Mouse (Mus musculus) kidney, postnatal 0 days (tissue): ENCODE measurements around the gene Zbed4. TPM values are rescaled to one million over a fixed set of nuclear protein-coding genes. Genes with fewer than 3 reads are reported as not detected.
"Not testable (repeated sequence)": the region's sequence is repeated elsewhere in the genome, so short reads cannot be mapped to it uniquely, and the experiment has no call there.

Experiments
- ATAC-seq: fragments of 200-750 bp; cut with Nextera tagmentation; replicated peaks from 2 replicates; pipeline ENCODE4 v1.8.0; 2017; ENCODE audit warnings: low read depth, moderate number of reproducible peaks, moderate TSS enrichment, moderate library complexity; ENCODE audit not compliant: low FRiP score
- DNase-seq: peaks from one replicate; pipeline ENCODE4 v3.0.0-alpha.2; 2016; ENCODE audit warnings: low spot score
- H3K27ac ChIP-seq: fragments of 300-500 bp; sonication (generic); 2 replicates; pipeline ENCODE4 v1.5.1; 2014; ENCODE audit warnings: mild to moderate bottlenecking
- H3K27me3 ChIP-seq: fragments of 300-500 bp; sonication (generic); 2 replicates; pipeline ENCODE4 v1.6.1; 2014; ENCODE audit warnings: low read length, mixed read lengths; ENCODE audit not compliant: insufficient read depth
- H3K36me3 ChIP-seq: fragments of 300-500 bp; sonication (generic); 2 replicates; pipeline ENCODE4 v1.6.1; 2014; ENCODE audit warnings: low read length, mixed read lengths; ENCODE audit not compliant: insufficient read depth
- H3K4me1 ChIP-seq: fragments of 300-500 bp; sonication (generic); replicated peaks from 2 replicates; pipeline ENCODE4 v1.6.1; 2014; ENCODE audit warnings: antibody characterized with exemption, low read length, mixed read lengths; ENCODE audit not compliant: insufficient read depth
- H3K4me2 ChIP-seq: fragments of 300-500 bp; sonication (generic); 2 replicates; pipeline ENCODE4 v1.6.1; 2014; ENCODE audit warnings: mild to moderate bottlenecking, low read length, moderate library complexity, mixed read lengths
- H3K4me3 ChIP-seq: fragments of 300-500 bp; sonication (generic); replicated peaks from 2 replicates; pipeline ENCODE4 v1.5.1; 2014; ENCODE audit warnings: low read depth, low read length
- H3K9ac ChIP-seq: fragments of 300-500 bp; sonication (generic); 2 replicates; pipeline ENCODE4 v1.6.1; 2014; ENCODE audit warnings: low read depth, low read length
- H3K9me3 ChIP-seq: fragments of 300-500 bp; sonication (generic); replicated peaks from 2 replicates; pipeline ENCODE4 v1.6.1; 2016; ENCODE audit warnings: low read length, inconsistent platforms, mixed read lengths
- CTCF ChIP-seq: IDR thresholded peaks from 2 replicates; pipeline ENCODE4 v1.5.1; 2016; ENCODE audit warnings: antibody characterized with exemption, low read depth, mild to moderate bottlenecking, moderate library complexity
- WGBS: fragments of 180-500 bp; shearing (Covaris S2); extraction: QIAGEN DNeasy Blood & Tissue Kit; methylation state at CpG from one replicate; pipeline ENCODE4 v1.1.7; 2014; 5-methylcytosine and 5-hydroxymethylcytosine counted together
- polyA plus RNA-seq: library from polyadenylated mRNA; unstranded; fragments of >200 nt; fragmentation: Nextera tagmentation; extraction: Ambion mirVana; gene quantifications from 2 replicates; pipeline ENCODE4 v1.2.1, GENCODE M21; 2015

Zbed4 gene
- polyA plus RNA-seq, 1 experiment from 2014 or later, result 11.8 TPM

DNA sequence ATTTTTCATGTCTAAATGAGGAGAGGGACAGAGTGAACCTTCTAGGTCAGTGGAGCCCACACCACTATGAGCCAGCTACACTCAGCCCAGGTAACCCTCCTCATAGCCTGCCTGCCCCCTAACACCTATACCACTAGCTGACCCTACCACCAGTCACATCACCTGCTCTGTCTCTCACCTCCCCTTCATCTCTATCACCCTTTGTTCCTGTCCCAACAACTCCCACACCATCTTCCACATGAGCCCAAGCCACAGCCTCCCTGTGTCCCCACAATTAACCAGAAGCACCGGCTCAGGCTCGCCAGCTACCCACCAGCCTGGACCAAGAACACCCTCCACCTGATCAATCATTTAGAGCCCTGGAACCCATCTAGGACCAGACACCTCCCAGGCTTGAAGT is 58.9 kb downstream of the Zbed4 start:
- ATAC-seq (no peak), DNase-seq (no peak)
- Histone ChIP-seq H3K4me2 (no peak overlapping the region), H3K9me3 (no peaks in the 10 kb centered on the region), H3K36me3 (peaks cover 14% of the 10 kb centered on the region; the same call in 1 of the 2 replicates), H3K27ac (no peak overlapping the region), H3K9ac (no peak overlapping the region), H3K27me3 (no peaks in the 10 kb centered on the region), H3K4me3 (no peak overlapping the region), H3K4me1 (no peaks in the 10 kb centered on the region)
- TF ChIP-seq CTCF, result no peak
- 86% methylated on average over 2 of the region's 2 CpGs for WGBS

DNA sequence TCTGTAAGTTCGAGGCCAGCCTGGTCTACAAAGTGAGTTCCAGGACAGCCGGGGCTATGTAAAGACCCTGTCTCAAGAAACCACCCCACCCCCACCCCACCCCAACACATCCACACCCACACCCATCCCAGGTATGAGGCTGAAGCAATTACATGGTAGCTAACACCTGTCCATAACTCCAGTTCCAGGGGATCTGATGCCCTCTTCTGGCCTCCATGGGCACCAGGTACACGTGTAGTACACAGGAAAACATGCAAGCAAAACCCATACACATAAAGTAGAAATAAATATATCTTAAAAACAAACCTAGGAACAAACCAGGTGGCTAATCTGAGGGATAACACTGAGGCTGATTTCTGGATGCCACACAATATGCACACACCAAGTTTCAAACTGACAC is 61.8 kb downstream of the Zbed4 start:
- ATAC-seq, result no peak
- no peak for DNase-seq
- no peaks in the 10 kb centered on the region for H3K9me3 ChIP-seq
- no peaks in the 10 kb centered on the region for H3K4me1 ChIP-seq
- no peak overlapping the region for H3K27ac ChIP-seq
- no peak overlapping the region for H3K4me3 ChIP-seq
- WGBS, result 92% methylated on average over 3 of the region's 3 CpGs
- H3K9ac ChIP-seq, result no peak overlapping the region
- no peaks in the 10 kb centered on the region for H3K27me3 ChIP-seq
- H3K36me3 ChIP-seq, result peaks cover 6% of the 10 kb centered on the region; the same call in 1 of the 2 replicates
- peak; percentile 51 for TF ChIP-seq CTCF
- H3K4me2 ChIP-seq, result no peak overlapping the region

DNA sequence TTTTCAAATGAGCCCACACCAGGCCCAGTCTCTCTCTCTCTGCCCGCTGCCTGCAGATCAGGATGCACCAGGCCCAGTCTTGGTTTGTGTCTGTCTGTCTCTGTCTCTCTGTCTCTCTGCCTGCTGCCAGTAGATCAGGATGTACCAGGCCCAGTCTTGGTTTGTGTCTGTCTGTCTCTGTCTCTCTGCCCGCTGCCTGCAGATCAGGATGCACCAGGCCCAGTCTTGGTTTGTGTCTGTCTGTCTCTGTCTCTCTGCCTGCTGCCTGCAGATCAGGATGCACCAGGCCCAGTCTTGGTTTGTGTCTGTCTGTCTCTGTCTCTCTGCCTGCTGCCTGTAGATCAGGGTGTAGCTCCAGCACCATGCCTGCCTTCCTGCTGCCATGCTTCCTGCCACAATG is 62.4 kb downstream of the Zbed4 start:
- ATAC-seq, H3K27me3 ChIP-seq, H3K4me1 ChIP-seq, H3K4me3 ChIP-seq, H3K27ac ChIP-seq, DNase-seq, H3K4me2 ChIP-seq, H3K36me3 ChIP-seq, H3K9ac ChIP-seq, H3K9me3 ChIP-seq: not testable (repeated sequence)
- WGBS, result 96% methylated on average over 2 of the region's 2 CpGs

DNA sequence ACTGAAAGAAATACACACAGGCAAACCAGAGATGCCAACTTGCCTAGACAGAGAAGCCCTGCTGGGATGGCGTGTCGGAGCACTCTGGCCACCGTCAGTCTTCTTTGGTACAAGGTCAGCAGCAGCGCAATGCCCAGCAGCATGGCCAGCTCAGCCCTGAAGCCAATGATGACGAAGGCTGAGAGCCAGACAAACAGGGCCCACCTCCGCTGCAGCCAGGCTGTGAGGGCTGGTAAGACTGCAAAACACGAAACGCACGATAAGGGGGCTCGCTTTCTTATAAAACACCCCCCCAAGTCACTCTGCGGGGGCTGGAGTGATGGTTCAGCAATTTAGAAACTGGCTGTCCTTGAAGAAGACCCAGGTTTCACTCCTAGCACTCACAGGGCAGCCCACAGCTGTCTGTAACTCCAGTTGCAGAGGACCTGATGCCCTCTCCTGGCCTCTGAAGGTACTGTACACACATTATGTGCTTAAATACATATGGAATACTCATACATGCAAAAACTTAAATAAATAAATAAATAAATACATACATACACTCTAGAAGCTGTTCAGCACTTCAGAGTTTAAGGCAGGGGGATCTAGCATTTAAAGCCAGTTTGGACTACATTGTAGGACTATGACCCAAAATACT is 63.1 kb downstream of the Zbed4 start:
- DNase-seq, result no peak

DNA sequence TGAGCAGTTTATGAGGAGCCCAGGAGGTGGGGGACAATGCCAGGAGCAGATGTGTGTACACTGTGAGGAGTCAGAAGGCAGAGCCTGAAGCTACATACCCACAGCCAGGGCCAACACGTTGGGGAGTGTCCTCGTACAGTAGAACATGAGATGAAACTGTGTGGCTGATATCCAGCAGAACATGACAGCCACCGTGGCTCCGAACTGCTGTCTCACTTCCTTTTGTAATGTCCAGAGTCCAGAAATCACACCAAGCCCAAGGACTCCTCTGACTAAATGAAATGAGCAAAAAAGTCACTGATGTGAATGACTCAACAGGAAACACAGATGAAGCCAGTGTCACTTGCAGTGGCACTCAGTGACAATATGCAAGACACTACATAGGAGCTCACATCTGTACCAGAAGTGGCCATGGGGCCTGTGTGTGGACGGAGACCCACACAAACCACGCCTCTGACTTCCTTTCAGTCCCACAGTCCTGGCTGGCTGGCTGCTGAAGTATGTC is 63.8 kb downstream of the Zbed4 start:
- no peaks in the 10 kb centered on the region for H3K27me3 ChIP-seq
- H3K9ac ChIP-seq, result no peak overlapping the region
- H3K9me3 ChIP-seq, result no peaks in the 10 kb centered on the region
- H3K4me2 ChIP-seq, result no peak overlapping the region
- DNase-seq, result no peak
- no peak overlapping the region for H3K27ac ChIP-seq
- ATAC-seq, result no peak
- H3K36me3 ChIP-seq, result peaks cover 6% of the 10 kb centered on the region; the same call in 1 of the 2 replicates
- no peak overlapping the region for H3K4me3 ChIP-seq
- WGBS, result 85% methylated on average over 6 of the region's 6 CpGs
- TF ChIP-seq CTCF, result no peak
- H3K4me1 ChIP-seq, result peaks cover 3% of the 10 kb centered on the region; the same call in 1 of the 2 replicates

More for the DNA sequence above, 63.1 kb downstream of the Zbed4 start:
- peaks cover 6% of the 10 kb centered on the region; the same call in 1 of the 2 replicates for H3K36me3 ChIP-seq
- H3K4me1 ChIP-seq, result no peaks in the 10 kb centered on the region
- ATAC-seq, result no peak
- peak; percentile 50 for TF ChIP-seq CTCF
- H3K9me3 ChIP-seq, result no peaks in the 10 kb centered on the region
- no peak overlapping the region for H3K9ac ChIP-seq
- no peak overlapping the region for H3K27ac ChIP-seq
- no peak overlapping the region for H3K4me2 ChIP-seq
- 96% methylated on average over 11 of the region's 11 CpGs for WGBS
- H3K4me3 ChIP-seq, result no peak overlapping the region
- no peaks in the 10 kb centered on the region for H3K27me3 ChIP-seq

DNA sequence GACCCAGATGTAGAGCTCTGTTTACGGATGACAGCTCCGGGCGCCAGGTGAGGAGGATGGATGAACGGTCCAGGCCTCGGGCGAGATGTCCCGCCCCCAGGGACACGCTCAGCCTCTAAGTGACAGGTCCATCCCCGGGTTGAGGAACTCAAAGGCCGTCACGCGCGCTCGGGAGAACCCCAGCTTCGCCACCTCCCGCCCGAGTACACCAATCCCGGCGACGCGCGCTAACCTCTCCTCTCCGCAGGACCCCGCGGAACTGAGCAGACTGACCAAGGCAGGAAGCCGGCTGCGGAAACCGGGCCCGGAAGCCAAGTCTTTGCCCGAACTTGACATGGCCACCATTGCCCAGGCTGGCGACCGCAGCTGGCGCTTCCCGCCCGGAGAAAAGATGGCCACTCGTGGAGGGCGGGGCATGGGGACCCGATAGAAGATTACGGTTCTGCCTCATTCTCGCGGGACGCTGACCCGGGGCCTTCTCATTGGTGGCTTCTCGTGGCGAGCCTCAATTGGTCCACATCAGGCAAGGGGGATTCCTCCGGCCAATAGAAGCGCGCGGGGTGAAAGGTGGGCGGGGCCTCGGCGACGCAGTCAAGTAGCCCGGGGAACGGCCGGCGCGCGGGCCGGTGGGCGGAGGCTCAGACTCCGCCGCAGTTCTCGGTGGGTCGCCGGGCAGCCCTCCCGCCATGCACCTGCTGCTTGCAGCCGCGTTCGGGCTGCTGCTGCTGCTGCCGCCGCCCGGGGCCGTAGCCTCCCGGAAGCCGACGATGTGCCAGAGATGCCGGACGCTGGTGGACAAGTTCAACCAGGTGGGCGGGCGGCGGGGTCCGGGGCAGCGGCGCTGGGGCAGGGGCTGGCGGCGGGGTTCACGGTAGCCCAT is 67.8 kb downstream of the Zbed4 start, which contains the start of the genes Alg12 and Creld2:
Alg12 (minus strand) TSS at position 293 of the 880 bp plus-strand sequence.
Creld2 (plus strand) TSS at position 621 of the 880 bp plus-strand sequence.
- DNase-seq, result peak; percentile 99
- H3K4me1 ChIP-seq, result peaks cover 8% of the 10 kb centered on the region
- peak; percentile 98 for ATAC-seq
- H3K9ac ChIP-seq, result peak within 1 kb of the TSS; percentile 88
- H3K9me3 ChIP-seq, result no peaks in the 10 kb centered on the region
- TF ChIP-seq CTCF, result no peak
- no peaks in the 10 kb centered on the region for H3K27me3 ChIP-seq
- H3K4me2 ChIP-seq, result peak within 1 kb of the TSS; percentile 91
- H3K27ac ChIP-seq, result peak within 1 kb of the TSS; percentile 75
- peaks cover 19% of the 10 kb centered on the region for H3K36me3 ChIP-seq
- WGBS, result under 1% methylated on average over 88 of the region's 88 CpGs
- H3K4me3 ChIP-seq, result peak within 1 kb of the TSS; percentile 88
